Mouse (Mus musculus) midbrain, embryonic 10.5 days (tissue): ENCODE measurements at regions not wholly inside any gene's neighbourhood (a gene's known extent, or its start where the extent isn't known, plus 50 kb on each side); places are given as distances from the start of the nearest gene placed in this dataset.

Source experiments
- DNase-seq: peaks from one replicate; pipeline ENCODE4 v3.0.0-alpha.2; 2017; ENCODE audit warnings: low spot score
- H3K27ac ChIP-seq: fragments of 300-500 bp; sonication (generic); replicated peaks from 2 replicates; pipeline ENCODE4 v1.5.1; 2016; ENCODE audit warnings: mild to moderate bottlenecking
- H3K27me3 ChIP-seq: fragments of 300-500 bp; sonication (generic); 2 replicates; pipeline ENCODE4 v1.6.1; 2016; ENCODE audit warnings: low read depth, mild to moderate bottlenecking; ENCODE audit not compliant: poor library complexity, severe bottlenecking
- H3K36me3 ChIP-seq: fragments of 300-500 bp; sonication (generic); 2 replicates; pipeline ENCODE4 v1.6.1; 2016; ENCODE audit warnings: mild to moderate bottlenecking, moderate library complexity
- H3K4me1 ChIP-seq: fragments of 300-500 bp; sonication (generic); 2 replicates; pipeline ENCODE4 v1.6.1; 2016
- H3K4me3 ChIP-seq: fragments of 300-500 bp; sonication (generic); 2 replicates; pipeline ENCODE4 v1.5.1; 2016; ENCODE audit warnings: mild to moderate bottlenecking, moderate library complexity
- H3K9me3 ChIP-seq: fragments of 300-500 bp; sonication (generic); replicated peaks from 2 replicates; pipeline ENCODE4 v1.6.1; 2016; ENCODE audit warnings: mild to moderate bottlenecking
- WGBS: fragments of 180-500 bp; shearing (Covaris S2); methylation state at CpG from one replicate; pipeline ENCODE4 v1.1.7; 2016; 5-methylcytosine and 5-hydroxymethylcytosine counted together

- no peak overlapping the region for H3K27ac ChIP-seq
- no peak overlapping the region for H3K4me3 ChIP-seq
- DNase-seq = no peak
- WGBS = 74% methylated on average over 3 of the region's 3 CpGs
- H3K9me3 ChIP-seq = no peaks in the 10 kb centered on the region
- no peaks in the 10 kb centered on the region for H3K27me3 ChIP-seq
- no peaks in the 10 kb centered on the region for H3K4me1 ChIP-seq
- H3K36me3 ChIP-seq = no peaks in the 10 kb centered on the region
Measured at GRCm38 (mm10) chr19:49563612-49564256, 1114.7 kb downstream of the Sorcs1 start.

- H3K36me3 ChIP-seq = no peaks in the 10 kb centered on the region
- DNase-seq = peak; percentile 16
- H3K4me1 ChIP-seq = no peaks in the 10 kb centered on the region
- H3K9me3 ChIP-seq = no peaks in the 10 kb centered on the region
- H3K4me3 ChIP-seq = no peak overlapping the region
- 65% methylated on average over 13 of the region's 13 CpGs for WGBS
- H3K27ac ChIP-seq = no peak overlapping the region
- H3K27me3 ChIP-seq = no peaks in the 10 kb centered on the region
Measured at GRCm38 (mm10) chr19:49539445-49540407, 1138.7 kb downstream of the Sorcs1 start.
